In genomic region chrX:163951618-163952017, GRCm38 (mm10) we compare ENCODE assay signal across 21 mouse cellular contexts. TPM values are rescaled to one million over a fixed set of nuclear protein-coding genes. Genes with fewer than 3 reads are reported as not detected.
DNase-seq lines count a peak whose midpoint lies in the region; ATAC-seq and TF ChIP-seq lines count a peak whose summit lies in the region.
"Had no signal": no experiment of that assay in that cellular context is flagged by ENCODE, and none has a peak within 500 bp of the region (broad histone marks: within the 10 kb centered on the region; RNA-seq: fewer than 3 reads in every experiment).

No protein-coding gene starts in this region.

- TF ChIP-seq RAD21 in MEL (IDR thresholded peaks at IDR 0.05; ENCODE audit: low read depth, low read length), result no peak

- TF ChIP-seq EP300 in MEL (IDR thresholded peaks at IDR 0.05; ENCODE audit: low read depth in 1 of 2, low read length in 2 of 2), result no peak

- no peak for ATAC-seq in megakaryocyte, adult 5-6 weeks (ENCODE audit: poor library complexity, severe bottlenecking)
- ATAC-seq: forebrain, embryonic 13.5 days; forebrain, postnatal 0 days had no signal

- peaks cover 8% of the 10 kb centered on the region for H3K79me2 ChIP-seq in MEL (ENCODE audit: control insufficient read depth, insufficient read depth, low read length, poor library complexity)

- DNase-seq in MEL (ENCODE audit: low read depth, low spot score), result no peak
- peak; percentile 12 for DNase-seq in induced T-regulatory cell, adult 2 months (ENCODE audit: low read depth)
- DNase-seq in ovary, adult 18-20 months (ENCODE audit: low spot score), result no peak
- DNase-seq in gastrocnemius, adult 2 months, result no peak
- no peak for DNase-seq in spleen, postnatal 4 days (ENCODE audit: low spot score in 2 of 2)
- DNase-seq: adrenal gland, adult 2 months; adrenal gland, postnatal 25 days; cerebellum, adult 18-20 months; cerebellum, adult 9-11 months; cerebellum, postnatal 36 days; forebrain, postnatal 0 days; gastrocnemius, postnatal 36 days; heart, adult 11 months; heart, postnatal 36 days had no signal

- no peak for TF ChIP-seq POLR2A in MEL (IDR thresholded peaks at IDR 0.05; ENCODE audit: control insufficient read depth in 1 of 2, insufficient read depth in 1 of 2, low read depth in 1 of 2, low read length in 2 of 2, poor library complexity in 1 of 2)

- H3K4me3 ChIP-seq in megakaryocyte, embryonic 14.5 days (replicated peaks), result peak overlapping the region; percentile 72
- no peak overlapping the region for H3K4me3 ChIP-seq in MEL (ENCODE audit: control insufficient read depth in 1 of 2, insufficient read depth in 1 of 2, low read depth in 2 of 2, low read length in 2 of 2)
- H3K4me3 ChIP-seq in gastrocnemius, adult 2 months, result no peak overlapping the region
- H3K4me3 ChIP-seq: embryonic facial prominence, embryonic 10.5 days; forebrain, embryonic 13.5 days; heart, embryonic 13.5 days; hindbrain, embryonic 15.5 days had no signal

- peaks cover 42% of the 10 kb centered on the region for H3K4me1 ChIP-seq in megakaryocyte, embryonic 14.5 days
- peaks cover under 1% of the 10 kb centered on the region in 2 experiments; a peak in 2 of 4 replicates for H3K4me1 ChIP-seq in MEL (ENCODE audit: control insufficient read depth in 1 of 2, insufficient read depth in 2 of 2, low read length in 2 of 2)
- H3K4me1 ChIP-seq: embryonic facial prominence, embryonic 10.5 days; forebrain, embryonic 13.5 days; hindbrain, embryonic 15.5 days had no signal

- intact Hi-C loops in gastrocnemius, adult 2 months (cut with DNase I), result no loop called here

- H3K27me3 ChIP-seq in megakaryocyte, embryonic 14.5 days (replicated peaks), result peaks cover 2% of the 10 kb centered on the region
- no peaks in the 10 kb centered on the region for H3K27me3 ChIP-seq in MEL (ENCODE audit: control insufficient read depth in 1 of 2, insufficient read depth in 2 of 2, low read length in 2 of 2)
- H3K27me3 ChIP-seq: forebrain, embryonic 13.5 days; heart, embryonic 13.5 days; hindbrain, embryonic 15.5 days had no signal

- no peak overlapping the region for H3K9ac ChIP-seq in MEL (ENCODE audit: control insufficient read depth, low read depth, low read length, poor library complexity, severe bottlenecking)
- H3K9ac ChIP-seq: forebrain, embryonic 13.5 days; forebrain, postnatal 0 days; heart, embryonic 13.5 days; hindbrain, embryonic 15.5 days had no signal

- peaks cover 89% of the 10 kb centered on the region for H3K36me3 ChIP-seq in megakaryocyte, embryonic 14.5 days (replicated peaks; ENCODE audit: low read length)
- H3K36me3 ChIP-seq in MEL (ENCODE audit: control insufficient read depth in 1 of 2, insufficient read depth in 2 of 2, low read length in 2 of 2), result peaks cover 20 to 60% of the 10 kb centered on the region in 2 experiments

- TF ChIP-seq CTCF in MEL (IDR thresholded peaks at IDR 0.05 in 2 of 3, conservative IDR thresholded peaks at IDR 0.05 in 1 of 3; ENCODE audit: control insufficient read depth in 1 of 3, insufficient read depth in 1 of 3, low read depth in 2 of 3, low read length in 3 of 3, poor library complexity in 1 of 3, severe bottlenecking in 1 of 3), result no peak
- no peak for TF ChIP-seq CTCF in gastrocnemius, adult 2 months (IDR thresholded peaks at IDR 0.05)

- no peak overlapping the region for H3K27ac ChIP-seq in MEL (ENCODE audit: control insufficient read depth, low read depth, low read length)
- H3K27ac ChIP-seq in gastrocnemius, adult 2 months, result no peak overlapping the region
- H3K27ac ChIP-seq: embryonic facial prominence, embryonic 10.5 days; forebrain, embryonic 13.5 days; heart, embryonic 13.5 days; hindbrain, embryonic 15.5 days had no signal

- no peaks in the 10 kb centered on the region for H3K9me3 ChIP-seq in megakaryocyte, embryonic 14.5 days
- no peaks in the 10 kb centered on the region for H3K9me3 ChIP-seq in MEL (replicated peaks; ENCODE audit: insufficient read depth, low read length)
- H3K9me3 ChIP-seq: embryonic facial prominence, embryonic 10.5 days; forebrain, embryonic 13.5 days; G1E; heart, embryonic 13.5 days; hindbrain, embryonic 15.5 days had no signal

TF ChIP-seq in MEL, 35 proteins besides CTCF, POLR2A, EP300 and RAD21:
- TF ChIP-seq MAFK (IDR thresholded peaks at IDR 0.05; ENCODE audit: borderline replicate concordance, low read depth, low read length) (no peak), MYB (IDR thresholded peaks at IDR 0.05; ENCODE audit: low read depth, low read length) (no peak), ZNF384 (IDR thresholded peaks at IDR 0.05; ENCODE audit: low read depth, low read length) (0 out of 2 replicates have a peak, but pooled peaks have one; percentile 13), HCFC1 (IDR thresholded peaks at IDR 0.05; ENCODE audit: low read depth, low read length) (no peak)

RNA-seq across cellular contexts. Expression of gene Zrsr2, which starts 6.8 kb away (rescaled TPM):
- polyA plus RNA-seq in megakaryocyte, embryonic 14.5 days (2012; ENCODE audit: insufficient read depth, low replicate concordance), result 8.8 and 38.4 TPM in 2 replicates
- 25.4 and 30.4 TPM in 2 replicates for total RNA-seq in megakaryocyte, adult 5-6 weeks (2015)
- total RNA-seq in megakaryocyte, adult 5-6 weeks (2017), result 22.5 and 37.1 TPM in 2 replicates
- total RNA-seq in MEL (2012; rRNA removed), result 25.8 and 27.5 TPM in 2 replicates
- 10 to 100 TPM in 1 of 2 experiments, not detected in 1; 96.4 TPM for polyA plus RNA-seq in MEL (2012; ENCODE audit: insufficient read depth in 1 of 2, insufficient read length in 2 of 2, low read depth in 1 of 2, low replicate concordance in 2 of 2, missing spikeins in 1 of 2)
- 10 to 100 TPM; 12.8 to 18.0 TPM for total RNA-seq in gastrocnemius, adult 2 months (2021)

RNA-seq across cellular contexts. Expression of gene Ap1s2, which starts 42.8 kb away (rescaled TPM):
- 2.6 TPM in 1 of 2 replicates, not detected in the other for polyA plus RNA-seq in megakaryocyte, embryonic 14.5 days (2012; ENCODE audit: insufficient read depth, low replicate concordance)
- 353 and 406 TPM in 2 replicates for total RNA-seq in megakaryocyte, adult 5-6 weeks (2015)
- 207 and 221 TPM in 2 replicates for total RNA-seq in megakaryocyte, adult 5-6 weeks (2017)
- 10.1 TPM in 2 replicates for total RNA-seq in MEL (2012; rRNA removed)
- 1 to 10 TPM in 1 of 2 experiments, not detected in 1; 9.3 TPM for polyA plus RNA-seq in MEL (2012; ENCODE audit: insufficient read depth in 1 of 2, insufficient read length in 2 of 2, low read depth in 1 of 2, low replicate concordance in 2 of 2, missing spikeins in 1 of 2)
- 10 to 100 TPM; 25.9 to 32.3 TPM for total RNA-seq in gastrocnemius, adult 2 months (2021)

Comparison
In these comparisons a context has a peak if more than half of its experiments do, and no peak if none do; other contexts are left out.
1. RNA of gene Ap1s2, which starts 42.8 kb away (total RNA-seq): 207 to 406 TPM in megakaryocyte, adult 5-6 weeks; 25.9 to 32.3 TPM in gastrocnemius, adult 2 months and 10.1 TPM in MEL; every median in the first group is over 4 times any median in the second.